Mouse (Mus musculus): Measurements from ENCODE around the gene Cox5a. TPM values are rescaled to one million over a fixed set of nuclear protein-coding genes. Genes with fewer than 3 reads are reported as not detected.
A peak's percentile ranks its signal among the peaks of the same experiment; 100 is the strongest.

The Cox5a gene
- total RNA-seq, 2 experiments from 2014 or later, result 374 to 440 TPM

DNA sequence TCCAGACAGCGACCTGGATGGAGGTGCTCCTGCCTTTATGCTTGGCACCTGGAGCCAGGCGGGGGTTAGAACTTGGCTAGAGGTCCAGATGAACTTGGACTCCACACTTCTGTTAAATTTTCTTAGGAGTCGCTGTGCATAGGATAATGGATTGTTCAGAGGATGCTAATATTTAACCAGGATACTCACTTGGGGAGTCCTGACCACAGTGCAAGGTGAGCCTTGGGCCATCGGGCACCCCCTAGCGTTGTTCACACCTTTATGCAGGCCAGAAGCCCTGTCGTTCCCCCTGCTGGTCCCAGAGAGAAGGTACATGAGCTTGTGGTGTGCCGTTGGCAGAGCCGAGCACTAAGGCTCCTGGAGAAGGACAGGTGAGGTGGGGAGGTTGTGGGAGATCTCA is 45.8 kb downstream of the Cox5a start:
- intact Hi-C loops (cut with DNase I), result no loop called here
- peak; percentile 22 for TF ChIP-seq CTCF (IDR thresholded peaks at IDR 0.05)
- H3K27ac ChIP-seq, result peak overlapping the region; percentile 65; the same call in 1 of the 2 replicates
- no peak for DNase-seq (ENCODE audit: extremely low spot score in 1 of 2, low spot score in 2 of 2)
- H3K4me3 ChIP-seq, result no peak overlapping the region

- no peak overlapping the region for H3K4me3 ChIP-seq
- intact Hi-C loops (cut with DNase I), result no loop called here
- no peak for DNase-seq (ENCODE audit: extremely low spot score in 1 of 2, low spot score in 2 of 2)
- TF ChIP-seq CTCF (IDR thresholded peaks at IDR 0.05), result no peak
- H3K27ac ChIP-seq, result no peak overlapping the region
Observed at GRCm38 (mm10) chr9:57568500-57568899, 47.4 kb downstream of the Cox5a start.

DNA sequence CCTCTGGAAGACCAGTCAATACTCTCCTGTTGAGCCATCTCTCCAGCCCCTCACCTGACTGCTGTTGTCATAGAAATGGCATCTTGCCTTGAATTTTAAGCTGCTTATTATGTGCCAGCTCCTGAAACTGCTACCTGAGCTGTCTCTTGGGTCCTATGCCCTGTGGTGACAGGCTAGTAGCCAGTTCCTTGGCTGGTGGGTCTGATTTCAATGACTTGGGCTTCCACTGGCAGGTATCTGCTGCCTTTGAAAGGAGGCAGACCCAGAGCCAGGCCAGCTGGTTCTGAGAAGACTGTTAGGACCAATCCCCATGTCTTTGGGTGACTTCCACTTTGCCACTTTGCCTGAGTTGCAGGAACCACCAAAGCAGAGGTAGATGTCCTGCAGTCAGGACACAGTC is 53.3 kb downstream of the Cox5a start:
- TF ChIP-seq CTCF (IDR thresholded peaks at IDR 0.05), result no peak
- DNase-seq (ENCODE audit: extremely low spot score in 1 of 2, low spot score in 2 of 2), result no peak
- intact Hi-C loops (cut with DNase I), result no loop called here
- no peak overlapping the region for H3K4me3 ChIP-seq
- no peak overlapping the region for H3K27ac ChIP-seq

DNA sequence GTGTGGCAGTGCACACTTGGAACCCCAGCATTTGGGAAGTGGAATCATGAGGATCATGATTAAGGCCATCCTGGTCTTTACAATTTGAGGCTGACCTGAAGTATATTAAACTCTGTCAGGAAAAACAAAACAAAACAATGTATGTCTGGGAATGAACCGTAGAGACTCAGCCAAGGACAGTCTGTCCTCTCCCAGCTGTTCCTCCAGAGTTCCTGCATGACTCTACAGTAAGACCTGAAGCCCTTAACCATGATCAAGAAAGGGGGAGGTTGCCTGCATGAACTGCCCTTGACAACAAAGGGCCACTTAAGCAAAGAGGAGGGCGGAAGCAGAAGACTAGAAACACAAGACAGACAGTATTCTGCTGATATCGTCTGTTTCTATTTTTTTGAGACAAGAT is 54.5 kb downstream of the Cox5a start:
- Histone ChIP-seq H3K27ac (no peak overlapping the region), H3K4me3 (no peak overlapping the region)
- no peak for TF ChIP-seq CTCF (IDR thresholded peaks at IDR 0.05)
- intact Hi-C loops (cut with DNase I), result no loop called here
- DNase-seq (ENCODE audit: extremely low spot score in 1 of 2, low spot score in 2 of 2), result no peak

DNA sequence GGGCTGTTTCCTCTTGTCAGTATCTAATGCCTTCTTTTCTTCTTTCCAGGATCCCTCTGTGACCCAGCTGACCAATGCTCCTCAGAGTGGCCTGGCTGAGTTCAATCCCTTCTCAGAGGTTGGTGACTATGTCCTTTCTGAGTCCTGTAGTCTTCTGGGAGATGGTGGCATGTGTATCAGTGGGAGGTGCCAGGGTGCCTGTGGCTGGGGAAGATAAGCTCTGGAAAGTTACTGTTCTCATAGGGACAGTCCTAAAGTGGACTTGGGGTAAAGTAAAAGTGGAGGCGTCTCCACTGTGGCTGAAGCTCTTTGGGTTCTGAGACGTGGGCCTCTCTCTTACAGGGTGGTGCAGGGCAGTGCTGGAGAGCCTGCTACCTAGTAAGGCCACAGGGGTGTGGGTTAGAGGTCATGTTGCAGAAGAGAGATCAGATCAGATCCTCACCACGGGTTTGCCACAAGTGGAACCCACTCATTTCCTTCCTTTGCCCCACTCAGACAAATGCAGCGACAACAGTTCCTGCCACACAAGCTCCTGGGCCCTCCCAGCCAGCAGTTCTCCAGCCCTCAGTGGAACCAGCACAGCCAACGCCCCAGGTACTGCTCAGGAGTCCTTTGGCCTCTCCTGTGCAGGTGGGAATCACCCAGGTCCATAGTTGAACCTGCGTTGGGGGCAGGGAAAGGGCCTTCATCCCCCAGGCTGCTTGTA is 56.2 kb downstream of the Cox5a start:
- H3K4me3 ChIP-seq, result no peak overlapping the region
- intact Hi-C loops (cut with DNase I), result no loop called here
- H3K27ac ChIP-seq, result no peak overlapping the region
- no peak for DNase-seq (ENCODE audit: extremely low spot score in 1 of 2, low spot score in 2 of 2)
- no peak for TF ChIP-seq CTCF (IDR thresholded peaks at IDR 0.05)

Other genes with a start within 250 kb of the Cox5a start
- gene Ppcdc, start 81.2 kb upstream of the Cox5a start, total RNA-seq (2021), result 10 to 100 TPM; 16.3 to 16.8 TPM
- gene Scamp5, start 53.2 kb upstream of the Cox5a start, total RNA-seq (2021), result 100 to 1,000 TPM; 379 TPM
- 10 to 100 TPM; 16.9 to 18.5 TPM for gene Rpp25, start 17.2 kb upstream of the Cox5a start, total RNA-seq (2021)
- 10 to 100 TPM; 18.1 to 21.6 TPM for gene Fam219b, start 16.3 kb downstream of the Cox5a start, total RNA-seq (2021)
- 10 to 100 TPM; 63.4 to 76.9 TPM for gene Mpi, start 31.5 kb downstream of the Cox5a start, total RNA-seq (2021)
- 10 to 100 TPM; 19.8 to 22.3 TPM for gene Scamp2, start 39.7 kb downstream of the Cox5a start, total RNA-seq (2021)
- 10 to 100 TPM; 36.3 to 37.1 TPM for gene Ulk3, start 68.2 kb downstream of the Cox5a start, total RNA-seq (2021)
- gene Cplx3, start 85.0 kb downstream of the Cox5a start, total RNA-seq (2021), result 1 to 10 TPM; 9.1 to 9.6 TPM
- not detected for gene Lman1l, start 99.5 kb downstream of the Cox5a start, total RNA-seq (2021)
- gene Csk, start 132.4 kb downstream of the Cox5a start, total RNA-seq (2021), result 10 to 100 TPM; 32.9 to 39.6 TPM
- gene Cyp1a2, start 162.4 kb downstream of the Cox5a start, total RNA-seq (2021), result not detected
- gene Cyp1a1, start 166.7 kb downstream of the Cox5a start, total RNA-seq (2021), result under 1 TPM; 0.16 TPM
- 10 to 100 TPM; 13.8 to 14.2 TPM for gene Edc3, start 187.3 kb downstream of the Cox5a start, total RNA-seq (2021)
- 10 to 100 TPM; 86.8 to 96.3 TPM for gene Clk3, start 244.6 kb downstream of the Cox5a start, total RNA-seq (2021)

Data from left cerebral cortex, adult 2 months (tissue).